Mouse (Mus musculus) myocyte (in vitro differentiated cells): ENCODE data around the gene Zfpm1. TPM values are rescaled to one million over a fixed set of nuclear protein-coding genes. Genes with fewer than 3 reads are reported as not detected.
A peak's percentile ranks its signal among the peaks of the same experiment; 100 is the strongest.

ENCODE experiments used
- H3K27me3 ChIP-seq: one replicate; pipeline ENCODE4 v1.6.1; 2011; ENCODE audit not compliant: control insufficient read depth, insufficient read depth, insufficient read length
- H3K36me3 ChIP-seq: one replicate; pipeline ENCODE4 v1.6.1; 2011; ENCODE audit not compliant: control insufficient read depth, insufficient read depth
- H3K4me2 ChIP-seq: one replicate; pipeline ENCODE4 v1.6.1; 2011; ENCODE audit warnings: low read depth, control low read depth
- H3K4me3 ChIP-seq: one replicate; pipeline ENCODE4 v1.5.1; 2011; ENCODE audit warnings: mild to moderate bottlenecking, control low read depth, moderate library complexity
- H3K79me2 ChIP-seq: one replicate; pipeline ENCODE4 v1.6.1; 2011; ENCODE audit not compliant: control insufficient read depth, insufficient read depth
- H3ac ChIP-seq: one replicate; pipeline ENCODE4 v1.6.1; 2011; ENCODE audit not compliant: control insufficient read depth, insufficient read length
- CEBPB ChIP-seq: IDR thresholded peaks from 2 replicates; pipeline ENCODE4 v1.6.1; 2011; ENCODE audit warnings: mild to moderate bottlenecking, moderate library complexity; ENCODE audit not compliant: poor library complexity, insufficient read depth, severe bottlenecking
- MAX ChIP-seq: IDR thresholded peaks from one replicate; pipeline ENCODE4 v1.6.1; 2011; ENCODE audit warnings: low read depth, mild to moderate bottlenecking, control low read depth
- MYOD1 ChIP-seq, 3 experiments: IDR thresholded peaks; one replicate each; pipeline ENCODE4 v1.6.1; 2011; ENCODE audit warnings: control low read depth in 2 of 3, low read depth in 2 of 3, mild to moderate bottlenecking in 2 of 3, moderate library complexity in 1 of 3; ENCODE audit not compliant: insufficient read length in 2 of 3, control insufficient read depth in 1 of 3
- MYOG ChIP-seq, 3 experiments: IDR thresholded peaks; one replicate each; pipeline ENCODE4 v1.6.1; 2011; ENCODE audit warnings: control low read depth in 2 of 3, low read depth in 2 of 3, mild to moderate bottlenecking in 2 of 3; ENCODE audit not compliant: insufficient read length in 2 of 3, control insufficient read depth in 1 of 3, insufficient read depth in 1 of 3
- POLR2A ChIP-seq: IDR thresholded peaks from one replicate; pipeline ENCODE4 v1.6.1; 2011; ENCODE audit warnings: low read depth, mild to moderate bottlenecking, control low read depth, moderate library complexity; ENCODE audit not compliant: insufficient read length
- POLR2AphosphoS2 ChIP-seq: IDR thresholded peaks from one replicate; pipeline ENCODE4 v1.6.1; 2011; ENCODE audit warnings: low read depth, control low read depth; ENCODE audit not compliant: insufficient read length
- REST ChIP-seq: IDR thresholded peaks from one replicate; pipeline ENCODE4 v1.6.1; 2011; ENCODE audit warnings: mild to moderate bottlenecking, control low read depth, moderate library complexity; ENCODE audit not compliant: insufficient read depth, insufficient read length
- SRF ChIP-seq: IDR thresholded peaks from one replicate; pipeline ENCODE4 v1.6.1; 2011; ENCODE audit warnings: low read depth; ENCODE audit not compliant: control insufficient read depth, insufficient read length
- TCF12 ChIP-seq: IDR thresholded peaks from one replicate; pipeline ENCODE4 v1.6.1; 2011; ENCODE audit warnings: mild to moderate bottlenecking, control low read depth; ENCODE audit not compliant: poor library complexity, insufficient read depth, severe bottlenecking
- TCF3 ChIP-seq: IDR thresholded peaks from one replicate; pipeline ENCODE4 v1.6.1; 2011; ENCODE audit warnings: low read depth, control low read depth; ENCODE audit not compliant: insufficient read length
- USF1 ChIP-seq: IDR thresholded peaks from one replicate; pipeline ENCODE4 v1.6.1; 2011; ENCODE audit warnings: low read depth, mild to moderate bottlenecking, control low read depth, moderate library complexity
- polyA plus RNA-seq: library from polyadenylated mRNA; unstranded; fragments of >200 nt; fragmentation: generic; extraction: Trizol; gene quantifications from one replicate; pipeline ENCODE4 v1.2.1, GENCODE M21; 2012; ENCODE audit warnings: missing spikeins

Gene Zfpm1
- polyA plus RNA-seq, 1 experiment = 22.6 TPM

DNA sequence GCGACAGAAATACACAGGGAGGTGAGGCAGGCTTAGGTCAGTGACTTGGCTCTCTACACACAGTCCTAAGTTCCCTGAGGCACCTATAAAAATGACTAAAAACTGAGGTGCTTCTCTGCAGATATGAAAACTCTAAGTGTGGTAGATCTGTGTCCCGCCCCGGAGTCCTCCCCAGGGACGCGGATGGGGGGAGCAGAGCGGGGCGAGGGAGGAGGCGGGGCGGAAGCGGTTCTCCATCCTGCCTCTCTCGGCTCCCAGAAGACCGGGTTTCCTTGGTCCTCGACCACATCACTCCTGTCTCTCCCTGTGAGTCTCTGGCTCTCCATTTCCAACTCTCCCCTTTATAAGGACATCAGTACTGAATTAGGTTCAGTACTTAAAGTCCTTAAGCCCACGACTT lies 61.8 kb downstream of the Zfpm1 start:
- Histone ChIP-seq H3K4me3 (peak overlapping the region; percentile 17), H3ac (no peak overlapping the region), H3K27me3 (no peaks in the 10 kb centered on the region), H3K79me2 (no peaks in the 10 kb centered on the region), H3K36me3 (no peaks in the 10 kb centered on the region), H3K4me2 (peak overlapping the region; percentile 97)
- TF ChIP-seq MYOG (IDR thresholded peaks at IDR 0.05; ENCODE audit: control insufficient read depth in 1 of 3, insufficient read depth in 1 of 3, insufficient read length in 2 of 3, low read depth in 2 of 3) = no peak
- TF ChIP-seq REST = no peak
- peak; percentile 55 for TF ChIP-seq POLR2A
- TF ChIP-seq TCF12 = no peak
- TF ChIP-seq USF1 = no peak
- TF ChIP-seq CEBPB = no peak
- peak; percentile 24 for TF ChIP-seq POLR2AphosphoS2
- no peak for TF ChIP-seq MAX
- TF ChIP-seq SRF = no peak
- no peak for TF ChIP-seq MYOD1 (IDR thresholded peaks at IDR 0.05; ENCODE audit: control insufficient read depth in 1 of 3, insufficient read length in 2 of 3, low read depth in 2 of 3)

DNA sequence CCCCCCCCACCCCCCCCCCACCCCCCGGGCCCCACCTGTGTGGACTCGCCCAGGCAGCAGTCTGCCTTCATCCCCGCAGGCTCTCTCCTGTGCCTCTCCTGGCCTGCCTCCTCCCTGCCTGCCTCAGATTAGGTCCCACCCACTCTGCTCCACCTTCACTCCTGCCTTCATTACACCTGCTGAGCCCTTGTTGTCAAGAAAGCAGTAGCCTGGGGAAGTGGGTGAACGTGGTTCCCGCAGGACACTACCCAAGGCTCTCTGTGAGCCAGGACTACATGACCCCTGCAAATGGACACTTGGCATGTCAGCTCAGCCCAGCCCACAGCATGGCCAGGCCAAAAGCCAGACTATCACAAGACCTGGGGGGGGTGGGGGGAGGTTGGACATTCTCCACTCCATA lies 62.3 kb downstream of the Zfpm1 start:
- peak overlapping the region; percentile 97 for H3K4me2 ChIP-seq

DNA sequence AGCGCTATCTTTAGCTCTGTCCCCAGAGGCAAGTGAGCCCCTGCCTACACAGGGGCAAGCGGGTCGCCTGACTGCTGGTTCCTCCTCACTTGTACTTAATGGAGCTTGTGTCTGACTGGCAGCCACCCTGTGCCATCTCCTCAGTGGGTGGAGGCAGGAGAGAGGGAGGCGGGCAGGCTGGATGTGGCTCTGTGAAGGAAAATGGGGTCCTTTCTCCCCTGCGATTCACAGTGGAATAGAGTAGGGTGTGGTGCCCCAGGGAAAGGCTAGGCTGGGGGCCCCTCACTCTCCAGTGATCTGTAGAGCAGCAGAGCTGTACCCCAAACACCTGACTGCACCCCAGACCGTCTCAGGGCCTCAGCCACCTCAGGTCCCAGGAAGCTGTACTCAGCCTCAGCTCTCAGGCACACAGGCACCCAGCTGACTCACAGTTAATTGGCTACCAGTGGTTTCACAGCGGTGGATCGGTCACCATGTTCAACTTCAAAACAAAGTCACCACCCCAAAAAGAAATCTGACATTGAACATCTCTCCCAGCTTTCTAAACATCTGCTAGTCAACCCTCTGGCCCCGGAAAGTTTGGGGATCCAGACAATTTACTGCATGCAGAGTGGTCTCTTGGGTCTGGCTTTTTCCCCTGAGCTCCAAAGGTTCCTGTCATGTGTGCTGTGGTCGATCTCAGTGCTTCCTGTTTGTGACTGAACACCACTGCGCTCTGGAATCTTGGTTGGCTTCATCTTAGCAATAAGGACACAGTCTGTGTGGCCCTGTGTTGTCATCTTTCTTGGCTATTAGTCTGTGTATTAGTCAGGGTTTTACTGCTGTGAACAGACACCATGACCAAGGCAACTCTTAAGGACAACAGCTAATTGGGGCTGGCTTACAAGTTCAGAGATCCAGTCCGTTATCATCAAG lies 63.5 kb downstream of the Zfpm1 start:
- TF ChIP-seq POLR2AphosphoS2 (peak; percentile 29), REST (no peak), MYOD1 (IDR thresholded peaks at IDR 0.05; ENCODE audit: control insufficient read depth in 1 of 3, insufficient read length in 2 of 3, low read depth in 2 of 3) (peak in 1 of 3 experiments; percentile 64), MAX (no peak), CEBPB (no peak), TCF12 (no peak), TCF3 (no peak), MYOG (IDR thresholded peaks at IDR 0.05; ENCODE audit: control insufficient read depth in 1 of 3, insufficient read depth in 1 of 3, insufficient read length in 2 of 3, low read depth in 2 of 3) (peak in 1 of 3 experiments; percentile 33), USF1 (peak; percentile 10)
- H3ac ChIP-seq = no peak overlapping the region
- no peaks in the 10 kb centered on the region for H3K27me3 ChIP-seq
- no peaks in the 10 kb centered on the region for H3K36me3 ChIP-seq
- H3K4me2 ChIP-seq = peak overlapping the region; percentile 57
- no peaks in the 10 kb centered on the region for H3K79me2 ChIP-seq
- peak overlapping the region; percentile 17 for H3K4me3 ChIP-seq

More for the DNA sequence above, 62.3 kb downstream of the Zfpm1 start:
- TF ChIP-seq POLR2AphosphoS2 (peak; percentile 7), TCF3 (no peak), MYOD1 (IDR thresholded peaks at IDR 0.05; ENCODE audit: control insufficient read depth in 1 of 3, insufficient read length in 2 of 3, low read depth in 2 of 3) (no peak), REST (no peak), POLR2A (peak; percentile 47), CEBPB (no peak)
- peak overlapping the region; percentile 17 for H3K4me3 ChIP-seq
- H3K79me2 ChIP-seq = no peaks in the 10 kb centered on the region
- no peaks in the 10 kb centered on the region for H3K36me3 ChIP-seq
- no peaks in the 10 kb centered on the region for H3K27me3 ChIP-seq
- H3ac ChIP-seq = no peak overlapping the region

DNA sequence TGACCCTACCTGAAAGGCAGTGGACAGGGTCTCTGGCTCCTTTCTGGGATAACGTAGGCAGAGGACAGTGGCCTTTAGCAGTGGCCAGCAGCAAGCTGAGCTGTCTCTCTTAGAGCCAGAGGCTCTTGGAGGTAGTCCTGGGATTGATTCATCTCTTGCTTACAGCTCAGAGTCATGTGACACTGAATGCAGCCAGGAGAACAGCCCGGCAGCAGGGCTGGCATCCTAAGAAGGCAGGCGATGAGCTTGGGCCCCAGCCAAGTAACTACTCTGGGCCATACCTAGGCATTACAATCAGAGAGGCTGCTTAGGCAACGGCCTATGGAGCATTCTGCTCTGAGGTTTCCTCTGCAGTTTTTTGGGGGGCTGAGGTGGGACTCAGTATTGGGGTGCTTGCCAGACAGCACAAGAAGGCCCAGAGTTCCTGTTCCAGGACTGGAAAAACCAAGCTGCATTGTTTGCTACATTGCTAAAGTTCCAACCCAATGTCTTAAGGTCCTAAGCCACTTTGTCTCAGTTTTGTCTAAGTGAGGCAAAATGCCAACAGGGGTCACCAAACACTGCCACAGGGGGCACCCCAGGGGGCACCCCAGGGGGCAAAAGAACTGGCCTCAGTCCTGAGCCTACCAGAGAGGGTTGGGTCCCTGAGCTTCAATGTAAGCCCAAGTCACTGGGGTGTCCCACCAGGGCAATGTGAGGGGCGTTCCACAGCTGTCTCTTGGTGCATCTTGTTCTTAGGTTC lies 66.0 kb downstream of the Zfpm1 start:
- no peak for TF ChIP-seq POLR2AphosphoS2
- TF ChIP-seq SRF = no peak
- TF ChIP-seq USF1 = peak; percentile 92

More for the DNA sequence above, 66.0 kb downstream of the Zfpm1 start:
- H3K27me3 ChIP-seq = no peaks in the 10 kb centered on the region
- peak overlapping the region; percentile 47 for H3K4me2 ChIP-seq
- H3ac ChIP-seq = no peak overlapping the region
- no peaks in the 10 kb centered on the region for H3K79me2 ChIP-seq
- no peak overlapping the region for H3K4me3 ChIP-seq
- no peaks in the 10 kb centered on the region for H3K36me3 ChIP-seq
